Mouse (Mus musculus) heart, adult 9 months (tissue): Measurements from ENCODE around the gene Krtap21-1.

Source experiments
- DNase-seq, 2 experiments: peaks; one replicate each; pipeline ENCODE4 v3.0.0; 2022; ENCODE audit warnings: low spot score in 2 of 2

Krtap21-1 gene

DNA sequence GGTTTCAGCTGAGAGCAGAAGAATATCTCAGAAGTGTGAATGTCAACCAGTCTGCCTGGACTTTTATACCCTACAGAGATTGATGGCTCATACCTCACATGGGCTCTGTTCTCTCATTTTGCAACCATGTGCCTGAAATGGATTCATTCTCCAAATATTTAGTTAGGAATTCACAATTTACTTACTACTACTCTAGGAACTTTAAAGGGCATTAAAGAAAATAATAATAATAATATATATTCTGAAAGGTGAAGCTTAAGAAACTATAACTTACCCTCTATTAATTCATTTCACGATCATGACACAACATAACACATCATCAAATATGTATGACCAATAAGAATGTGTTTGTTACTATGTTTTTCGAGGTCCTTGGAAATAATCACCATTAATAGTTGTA lies at the start of gene Krtap21-1:
TSS of gene Krtap21-1 (minus strand) at position 101 of the 400 bp plus-strand sequence.
- DNase-seq = no peak

DNA sequence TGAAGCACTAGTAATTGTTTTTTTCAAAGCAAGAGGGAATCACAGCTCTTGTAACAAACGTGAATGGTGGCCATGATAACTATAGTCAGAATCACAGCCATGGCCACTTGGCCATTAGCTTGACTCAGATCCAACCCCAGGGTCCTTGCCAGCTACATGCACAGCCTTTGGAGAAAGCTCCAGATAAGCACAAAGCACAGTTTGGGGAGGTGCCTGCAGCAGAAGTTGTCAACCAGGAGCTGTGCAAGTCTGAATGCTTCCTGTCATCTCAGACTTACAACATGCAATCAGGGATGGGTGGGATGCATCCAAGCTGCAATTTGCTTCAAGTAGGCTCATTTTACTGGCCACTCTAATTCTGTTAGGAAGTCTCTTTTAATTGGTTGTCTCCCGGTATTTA lies 25.9 kb upstream of the Krtap21-1 start:
- DNase-seq = no peak

DNA sequence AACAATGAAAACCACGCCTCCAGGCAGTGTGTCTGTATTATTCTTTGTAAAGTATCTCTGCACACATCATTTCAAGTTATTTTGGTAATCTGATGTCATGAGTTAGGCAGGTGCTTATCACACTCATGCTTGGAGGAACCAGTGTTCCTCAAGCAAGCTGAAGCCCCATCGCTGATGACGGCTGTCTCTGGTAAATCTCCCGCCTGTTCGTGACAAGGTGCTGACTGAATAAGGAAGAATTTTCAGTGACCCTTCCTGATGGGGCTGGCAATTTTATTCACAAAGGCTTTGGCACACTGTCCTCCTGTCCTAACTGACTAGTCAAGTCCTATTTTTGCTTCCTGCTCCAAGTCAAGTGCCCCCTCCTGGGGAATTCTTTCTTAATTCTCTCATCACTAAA lies 21.6 kb upstream of the Krtap21-1 start:
- DNase-seq = no peak

DNA sequence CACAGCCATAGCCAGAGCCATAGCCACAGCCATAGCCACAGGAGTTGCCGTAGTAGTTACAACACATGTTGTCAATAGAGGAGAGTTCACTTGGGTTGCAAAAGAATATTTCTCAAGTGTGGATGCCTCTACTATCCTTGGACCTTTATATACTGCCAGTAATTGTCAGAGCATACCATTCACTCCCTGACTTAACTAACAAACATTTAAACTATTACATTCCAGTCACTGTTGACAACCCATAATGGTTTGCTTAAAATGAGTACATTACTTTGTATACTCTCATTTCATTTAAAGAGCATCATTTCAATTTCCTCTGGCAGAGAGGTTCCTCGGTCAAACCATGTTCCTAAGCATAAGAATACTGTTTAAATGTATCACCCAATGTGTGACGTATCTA lies 16.3 kb upstream of the Krtap21-1 start, which contains the start of gene Krtap6-2:
TSS of gene Krtap6-2 (minus strand) at position 101 of the 400 bp plus-strand sequence.
- DNase-seq = no peak

DNA sequence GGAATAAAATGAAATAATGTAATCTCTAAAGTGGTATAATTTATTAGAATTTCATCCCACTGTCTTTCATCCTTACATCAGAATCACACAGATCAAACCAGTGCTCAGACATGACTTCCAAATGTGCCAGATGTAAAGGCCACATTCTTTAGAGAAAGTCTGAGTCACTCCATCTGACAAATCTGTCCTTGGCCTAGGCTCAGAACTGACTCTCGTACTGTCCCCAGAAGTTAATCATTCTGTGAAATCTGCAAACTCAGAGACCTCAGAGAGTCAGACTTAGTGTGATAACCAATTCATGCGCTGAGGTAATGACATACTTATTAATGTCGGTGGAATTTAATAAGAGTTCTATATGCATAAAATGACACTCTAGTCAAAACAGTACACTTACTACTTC lies 12.6 kb upstream of the Krtap21-1 start:
- DNase-seq = no peak

DNA sequence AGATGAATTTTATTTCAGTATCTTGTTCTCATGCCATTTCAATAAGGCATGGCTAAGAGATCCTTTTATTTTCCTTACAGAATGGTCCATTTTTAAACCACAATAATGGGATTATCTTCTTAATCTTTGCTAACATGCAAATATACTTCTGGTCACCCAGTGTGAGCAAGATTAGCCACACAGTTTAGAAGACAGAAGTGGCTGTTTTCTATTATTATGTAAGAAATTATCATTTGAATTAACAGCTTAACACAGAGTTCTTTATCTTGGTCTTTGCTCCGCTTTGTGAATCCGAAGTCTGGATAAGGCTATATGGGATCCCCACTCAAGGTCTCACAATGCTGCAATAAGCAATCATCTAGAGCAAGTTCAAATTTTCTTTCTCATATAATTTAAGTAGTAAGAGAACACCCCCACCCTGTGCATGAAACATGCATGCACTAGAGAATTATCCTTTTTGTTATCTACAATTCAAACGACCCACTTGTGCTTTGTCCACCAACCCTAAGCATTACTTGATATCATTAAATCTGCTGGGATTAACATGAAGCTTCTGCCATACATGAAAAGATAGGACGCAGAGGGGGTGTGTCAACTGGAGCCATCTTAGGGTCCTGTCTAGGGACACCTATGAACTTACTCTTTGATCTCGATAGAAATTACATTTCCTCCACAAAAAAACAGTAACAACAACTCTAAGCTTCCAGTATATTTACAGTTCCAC lies 6.8 kb upstream of the Krtap21-1 start:
- no peak for DNase-seq

DNA sequence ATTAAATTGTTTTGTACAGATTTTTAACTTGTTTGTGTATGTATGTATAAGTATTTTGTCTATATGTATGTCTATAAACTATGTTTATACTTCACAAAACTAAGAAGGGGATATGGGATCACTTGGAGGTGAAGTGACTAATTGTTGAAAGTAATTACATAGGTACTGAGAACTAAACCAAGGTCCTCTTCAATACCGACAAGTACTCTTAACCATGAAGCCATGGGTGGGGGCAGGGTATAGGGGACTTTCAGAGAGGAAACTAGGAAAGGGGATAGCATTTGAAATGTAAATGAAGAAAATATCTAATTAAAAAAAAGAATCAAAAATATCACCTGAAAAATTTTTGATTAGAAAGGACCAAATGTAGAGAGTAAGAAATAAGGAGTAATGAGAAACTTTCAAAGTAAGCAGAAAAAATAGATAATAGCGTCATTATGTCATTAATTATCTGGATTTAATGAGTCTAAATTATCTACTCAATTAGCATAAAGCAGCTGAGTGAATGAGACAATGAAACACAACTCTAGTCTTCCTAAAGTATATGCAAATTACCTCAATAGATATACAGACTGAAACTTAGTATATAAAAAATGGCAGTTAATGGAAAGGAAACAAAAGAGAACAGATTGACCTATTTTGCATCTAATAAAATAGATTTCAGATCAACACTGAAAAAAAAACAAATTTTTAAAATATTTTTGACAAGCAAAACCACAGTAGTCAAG lies 30.8 kb downstream of the Krtap21-1 start:
- no peak for DNase-seq
